Mouse (Mus musculus): ENCODE measurements around the gene Wwc1. TPM values are rescaled to one million over a fixed set of nuclear protein-coding genes. Genes with fewer than 3 reads are reported as not detected.

Wwc1 gene
- polyA plus RNA-seq, 1 experiment = 4.2 TPM

- TF ChIP-seq CTCF (IDR thresholded peaks at IDR 0.05; ENCODE audit: borderline replicate concordance, insufficient read depth, low read length) = no peak
- TF ChIP-seq POLR2A (IDR thresholded peaks at IDR 0.05; ENCODE audit: low read depth, low read length) = no peak
- H3K4me3 ChIP-seq (ENCODE audit: insufficient read depth, low read length) = no peak overlapping the region
- H3K4me1 ChIP-seq (ENCODE audit: control insufficient read depth, insufficient read depth, low read length) = no peaks in the 10 kb centered on the region
- no peak overlapping the region for H3K27ac ChIP-seq (ENCODE audit: insufficient read depth, low read length)
Measured at GRCm38 (mm10) chr11:35955572-35955971, 24.8 kb downstream of the Wwc1 start.

- Histone ChIP-seq H3K4me3 (ENCODE audit: insufficient read depth, low read length) (no peak overlapping the region), H3K27ac (ENCODE audit: insufficient read depth, low read length) (no peak overlapping the region), H3K4me1 (ENCODE audit: control insufficient read depth, insufficient read depth, low read length) (peaks cover 13% of the 10 kb centered on the region)
- TF ChIP-seq CTCF (IDR thresholded peaks at IDR 0.05; ENCODE audit: borderline replicate concordance, insufficient read depth, low read length) = no peak
- no peak for TF ChIP-seq POLR2A (IDR thresholded peaks at IDR 0.05; ENCODE audit: low read depth, low read length)
Measured at GRCm38 (mm10) chr11:35953179-35953578, 27.1 kb downstream of the Wwc1 start.

- H3K4me3 ChIP-seq (ENCODE audit: insufficient read depth, low read length) = no peak overlapping the region
- no peak overlapping the region for H3K27ac ChIP-seq (ENCODE audit: insufficient read depth, low read length)
- peaks cover 16% of the 10 kb centered on the region for H3K4me1 ChIP-seq (ENCODE audit: control insufficient read depth, insufficient read depth, low read length)
- TF ChIP-seq CTCF (IDR thresholded peaks at IDR 0.05; ENCODE audit: borderline replicate concordance, insufficient read depth, low read length) (no peak), POLR2A (IDR thresholded peaks at IDR 0.05; ENCODE audit: low read depth, low read length) (no peak)
Measured at GRCm38 (mm10) chr11:35951727-35952065, 28.6 kb downstream of the Wwc1 start.

- no peak for TF ChIP-seq POLR2A (IDR thresholded peaks at IDR 0.05; ENCODE audit: low read depth, low read length)
- no peak for TF ChIP-seq CTCF (IDR thresholded peaks at IDR 0.05; ENCODE audit: borderline replicate concordance, insufficient read depth, low read length)
- H3K27ac ChIP-seq (ENCODE audit: insufficient read depth, low read length) = no peak overlapping the region
- peaks cover 16% of the 10 kb centered on the region for H3K4me1 ChIP-seq (ENCODE audit: control insufficient read depth, insufficient read depth, low read length)
- H3K4me3 ChIP-seq (ENCODE audit: insufficient read depth, low read length) = no peak overlapping the region
Measured at GRCm38 (mm10) chr11:35951058-35951726, 29.1 kb downstream of the Wwc1 start.

GRCm38 (mm10) chr11:35950466-35950865, 29.9 kb downstream of the Wwc1 start:
- no peak overlapping the region for H3K27ac ChIP-seq (ENCODE audit: insufficient read depth, low read length)
- TF ChIP-seq POLR2A (IDR thresholded peaks at IDR 0.05; ENCODE audit: low read depth, low read length) (no peak), CTCF (IDR thresholded peaks at IDR 0.05; ENCODE audit: borderline replicate concordance, insufficient read depth, low read length) (no peak)
- peaks cover 16% of the 10 kb centered on the region for H3K4me1 ChIP-seq (ENCODE audit: control insufficient read depth, insufficient read depth, low read length)
- no peak overlapping the region for H3K4me3 ChIP-seq (ENCODE audit: insufficient read depth, low read length)

GRCm38 (mm10) chr11:35950011-35950410, 30.3 kb downstream of the Wwc1 start:
- Histone ChIP-seq H3K4me1 (ENCODE audit: control insufficient read depth, insufficient read depth, low read length) (peaks cover 16% of the 10 kb centered on the region), H3K4me3 (ENCODE audit: insufficient read depth, low read length) (no peak overlapping the region), H3K27ac (ENCODE audit: insufficient read depth, low read length) (no peak overlapping the region)
- TF ChIP-seq CTCF (IDR thresholded peaks at IDR 0.05; ENCODE audit: borderline replicate concordance, insufficient read depth, low read length) = no peak
- TF ChIP-seq POLR2A (IDR thresholded peaks at IDR 0.05; ENCODE audit: low read depth, low read length) = no peak

- no peak overlapping the region for H3K4me3 ChIP-seq (ENCODE audit: insufficient read depth, low read length)
- H3K27ac ChIP-seq (ENCODE audit: insufficient read depth, low read length) = no peak overlapping the region
- peaks cover 16% of the 10 kb centered on the region for H3K4me1 ChIP-seq (ENCODE audit: control insufficient read depth, insufficient read depth, low read length)
- TF ChIP-seq POLR2A (IDR thresholded peaks at IDR 0.05; ENCODE audit: low read depth, low read length) (no peak), CTCF (IDR thresholded peaks at IDR 0.05; ENCODE audit: borderline replicate concordance, insufficient read depth, low read length) (no peak)
Measured at GRCm38 (mm10) chr11:35948457-35948881, 31.9 kb downstream of the Wwc1 start.

GRCm38 (mm10) chr11:35947944-35948343, 32.4 kb downstream of the Wwc1 start:
- Histone ChIP-seq H3K4me1 (ENCODE audit: control insufficient read depth, insufficient read depth, low read length) (peaks cover 19% of the 10 kb centered on the region), H3K4me3 (ENCODE audit: insufficient read depth, low read length) (no peak overlapping the region), H3K27ac (ENCODE audit: insufficient read depth, low read length) (no peak overlapping the region)
- TF ChIP-seq POLR2A (IDR thresholded peaks at IDR 0.05; ENCODE audit: low read depth, low read length) (no peak), CTCF (IDR thresholded peaks at IDR 0.05; ENCODE audit: borderline replicate concordance, insufficient read depth, low read length) (no peak)

GRCm38 (mm10) chr11:35945187-35945586, 35.1 kb downstream of the Wwc1 start:
- TF ChIP-seq CTCF (IDR thresholded peaks at IDR 0.05; ENCODE audit: borderline replicate concordance, insufficient read depth, low read length) (no peak), POLR2A (IDR thresholded peaks at IDR 0.05; ENCODE audit: low read depth, low read length) (no peak)
- H3K4me1 ChIP-seq (ENCODE audit: control insufficient read depth, insufficient read depth, low read length) = peaks cover 15% of the 10 kb centered on the region
- no peak overlapping the region for H3K27ac ChIP-seq (ENCODE audit: insufficient read depth, low read length)
- no peak overlapping the region for H3K4me3 ChIP-seq (ENCODE audit: insufficient read depth, low read length)

GRCm38 (mm10) chr11:35941641-35942040, 38.7 kb downstream of the Wwc1 start:
- Histone ChIP-seq H3K4me3 (ENCODE audit: insufficient read depth, low read length) (no peak overlapping the region), H3K4me1 (ENCODE audit: control insufficient read depth, insufficient read depth, low read length) (peaks cover 2% of the 10 kb centered on the region), H3K27ac (ENCODE audit: insufficient read depth, low read length) (no peak overlapping the region)
- no peak for TF ChIP-seq POLR2A (IDR thresholded peaks at IDR 0.05; ENCODE audit: low read depth, low read length)
- TF ChIP-seq CTCF (IDR thresholded peaks at IDR 0.05; ENCODE audit: borderline replicate concordance, insufficient read depth, low read length) = no peak

Measured in embryonic fibroblast, embryonic 13.5 days (primary cell).